Mouse (Mus musculus) T-cell, adult 2 months (primary cell): ENCODE measurements around the gene Spg11.
"Not testable (repeated sequence)": the region's sequence is repeated elsewhere in the genome, so short reads cannot be mapped to it uniquely, and the experiment has no call there.

ENCODE experiments used
- DNase-seq: peaks from one replicate; pipeline ENCODE4 v3.0.0; 2022; ENCODE audit warnings: low spot score

Gene Spg11

GRCm38 (mm10) chr2:122065200-122065969, 52.8 kb downstream of the Spg11 start:
- DNase-seq, result no peak

DNA sequence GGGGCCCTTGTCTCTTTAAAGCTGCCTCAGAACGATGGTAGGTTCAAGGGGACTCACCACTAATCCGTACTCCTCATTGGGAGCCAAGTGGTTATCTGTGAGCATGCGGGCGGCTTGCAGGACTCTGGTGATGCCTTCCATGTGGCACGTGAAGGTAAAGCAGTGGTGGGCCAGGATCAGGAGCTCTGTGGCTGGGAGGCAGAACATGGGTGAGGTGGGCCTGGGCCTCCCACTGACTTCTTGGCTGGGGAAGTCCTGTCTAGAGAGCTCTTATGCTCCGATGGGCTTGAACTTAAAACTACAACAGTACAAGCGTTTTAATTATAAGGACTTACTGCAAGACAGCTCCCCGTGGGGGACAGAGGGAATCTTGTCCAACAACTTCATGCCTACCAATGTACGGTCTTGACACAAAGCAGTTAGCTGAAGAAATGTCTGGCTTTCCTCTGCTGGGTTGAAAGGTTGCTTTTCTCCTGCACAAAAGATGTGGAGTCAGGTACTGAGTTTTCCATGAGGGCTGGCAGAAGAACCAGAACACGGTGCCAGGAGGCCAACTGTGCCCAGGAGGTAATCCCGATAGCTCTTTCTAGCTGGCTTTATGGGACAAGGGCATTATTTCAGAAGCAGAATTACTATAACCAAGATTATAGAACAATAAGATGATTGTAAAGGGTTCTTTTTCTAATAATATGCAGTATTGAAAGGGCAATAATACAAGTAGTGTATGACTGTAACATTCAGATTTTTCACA, 58.6 kb downstream of the Spg11 start:
- DNase-seq, result no peak

GRCm38 (mm10) chr2:122043926-122044325, 74.3 kb downstream of the Spg11 start:
- DNase-seq, result no peak

DNA sequence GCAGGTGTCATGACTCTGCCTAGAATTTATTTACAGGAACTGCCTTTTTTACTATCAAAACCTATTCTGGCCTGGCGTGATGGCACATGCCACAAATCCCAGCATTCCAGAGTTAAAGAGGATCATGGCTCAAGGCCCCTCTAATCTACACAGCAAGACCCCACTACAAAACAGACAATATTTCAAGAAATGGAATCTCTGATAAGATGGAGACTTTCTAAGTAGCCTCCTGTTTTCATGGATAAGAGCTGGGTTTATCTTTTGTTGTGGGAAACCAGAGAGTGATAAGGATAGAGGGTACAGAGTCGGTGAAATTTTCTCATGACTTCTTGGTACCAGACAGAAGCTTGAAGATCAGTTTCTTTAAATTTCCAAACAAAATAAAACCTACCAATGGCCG, 82.1 kb downstream of the Spg11 start:
- DNase-seq, result no peak

GRCm38 (mm10) chr2:122031970-122032369, 86.2 kb downstream of the Spg11 start:
- DNase-seq, result no peak

DNA sequence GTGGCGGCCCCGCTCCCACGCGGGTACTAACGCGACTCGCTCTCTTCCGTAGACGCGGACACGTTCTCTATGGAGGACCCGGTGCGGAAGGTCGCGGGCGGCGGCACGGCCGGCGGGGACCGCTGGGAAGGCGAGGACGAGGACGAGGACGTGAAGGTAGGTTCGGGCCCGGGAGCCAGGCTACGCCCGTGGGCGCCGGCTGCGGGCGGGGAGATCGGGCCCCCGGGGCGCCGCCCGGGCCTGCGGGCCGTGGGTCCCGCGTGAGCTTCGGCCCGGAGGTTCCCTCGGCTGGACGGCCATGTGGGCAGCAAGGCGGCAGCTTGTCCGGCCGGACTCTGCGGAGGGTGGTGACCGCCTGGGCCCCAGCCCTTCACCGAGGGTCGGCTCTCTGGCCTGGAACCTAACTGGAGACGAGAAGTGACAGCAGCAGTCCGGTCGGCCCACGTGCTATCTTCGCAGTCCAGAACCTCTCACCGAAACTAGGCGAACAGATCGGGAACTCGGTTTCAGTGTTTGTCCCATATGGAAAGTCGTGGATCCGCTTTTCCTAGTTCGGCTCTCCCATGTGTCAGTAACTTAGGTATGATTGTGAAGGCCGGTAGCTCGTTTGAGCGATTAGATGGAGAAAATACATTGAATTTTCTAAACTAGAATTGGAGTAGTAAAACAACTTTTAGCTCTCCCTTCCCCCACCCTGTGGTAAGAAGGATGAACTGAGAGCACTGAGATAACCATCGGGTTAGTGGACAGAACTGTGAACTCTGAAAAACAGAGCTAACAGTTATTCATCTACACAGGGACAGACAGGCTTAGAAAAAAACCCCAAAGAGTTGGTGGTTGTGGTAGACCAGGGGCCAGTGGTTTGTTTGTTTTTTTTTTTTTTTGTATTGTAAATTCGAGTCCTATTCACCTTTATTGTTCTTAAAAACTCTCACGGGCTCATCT, 89.2 kb downstream of the Spg11 start:
- peak; percentile 22 for DNase-seq

DNA sequence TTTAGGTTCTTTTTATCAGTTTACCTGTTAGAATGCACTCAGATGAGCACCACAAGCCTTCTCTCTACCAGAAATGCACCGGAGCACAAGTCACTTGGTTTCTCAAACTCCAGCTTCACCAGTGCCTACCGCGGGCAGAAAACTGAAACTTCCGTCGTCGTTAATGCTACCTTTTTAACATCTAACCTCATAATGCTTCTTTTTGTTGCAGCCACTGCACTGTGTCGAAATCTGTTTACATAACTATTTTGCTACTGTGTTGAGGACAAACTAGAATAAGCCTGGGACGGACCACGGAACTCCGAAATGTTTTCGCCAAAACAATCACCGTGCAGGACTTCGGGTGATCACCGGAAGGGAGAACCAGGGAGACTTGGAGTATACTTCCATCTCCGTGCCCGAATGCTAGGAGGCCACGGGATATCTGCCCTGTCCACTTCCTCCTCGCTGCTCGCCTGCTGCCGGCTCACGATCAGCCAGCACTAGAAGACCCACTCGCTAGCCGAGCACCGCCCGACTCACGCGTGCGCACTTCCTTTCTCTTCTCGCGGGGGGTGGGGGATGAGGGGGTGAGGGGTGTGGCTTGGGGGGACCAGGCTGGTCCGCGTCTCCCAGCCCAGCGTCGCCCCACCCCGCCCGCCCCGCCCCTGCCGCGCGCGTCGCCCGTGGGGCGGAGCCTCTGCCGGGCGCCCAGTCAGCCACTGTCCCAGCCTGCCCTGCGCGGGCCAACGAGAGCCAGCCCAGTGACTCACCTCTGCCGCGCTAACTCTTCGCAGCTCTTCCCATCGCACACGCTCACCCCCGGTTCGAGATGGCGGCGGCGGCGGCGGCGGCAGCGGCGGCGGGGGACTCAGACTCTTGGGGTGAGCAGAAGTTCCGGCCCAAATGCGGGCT, 90.1 kb downstream of the Spg11 start, which contains the start of gene Eif3j1:
Gene Eif3j1 (plus strand): TSS at position 685 of the 894 bp plus-strand sequence.
- DNase-seq, result peak; percentile 93

DNA sequence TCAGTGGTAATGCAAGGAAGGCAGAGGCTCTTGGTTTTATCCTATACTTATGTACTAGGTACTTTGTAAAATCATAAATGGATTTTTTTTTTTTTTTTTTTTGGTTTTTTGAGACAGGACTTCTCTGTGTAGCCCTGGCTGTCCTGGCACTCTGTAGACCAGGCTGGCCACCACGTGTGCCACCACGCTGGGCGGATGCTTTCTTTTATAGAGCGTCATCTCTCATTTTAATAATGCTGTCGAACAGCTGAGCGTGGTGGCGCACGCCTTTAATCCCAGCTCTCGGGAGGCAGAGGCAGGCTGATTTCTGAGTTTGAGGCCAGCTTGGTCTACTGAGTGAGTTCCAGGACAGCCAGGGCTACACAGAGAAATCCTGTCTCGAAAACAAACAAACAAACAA, 91.1 kb downstream of the Spg11 start:
- not testable (repeated sequence) for DNase-seq

DNA sequence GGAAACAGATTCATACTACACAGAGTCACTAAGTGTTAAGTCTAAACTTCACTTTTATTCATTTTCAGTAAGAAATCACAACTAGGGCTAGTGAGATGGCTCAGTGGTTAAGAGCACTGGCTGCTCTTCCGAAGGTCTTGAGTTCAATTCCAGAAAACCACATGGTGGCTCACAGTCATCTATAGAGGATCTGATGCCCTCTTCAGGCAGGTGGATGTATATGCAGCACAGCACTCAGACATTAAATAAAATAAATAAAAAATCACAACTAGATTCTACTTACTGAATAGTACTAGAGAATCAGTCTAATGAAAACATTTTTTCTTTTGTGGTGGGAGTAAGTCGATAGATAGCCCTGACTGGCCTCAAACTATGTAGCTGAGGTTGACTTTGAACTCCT, 95.9 kb downstream of the Spg11 start:
- peak; percentile 26 for DNase-seq

- DNase-seq, result no peak
Observed at GRCm38 (mm10) chr2:122018705-122019104, 99.5 kb downstream of the Spg11 start.

DNA sequence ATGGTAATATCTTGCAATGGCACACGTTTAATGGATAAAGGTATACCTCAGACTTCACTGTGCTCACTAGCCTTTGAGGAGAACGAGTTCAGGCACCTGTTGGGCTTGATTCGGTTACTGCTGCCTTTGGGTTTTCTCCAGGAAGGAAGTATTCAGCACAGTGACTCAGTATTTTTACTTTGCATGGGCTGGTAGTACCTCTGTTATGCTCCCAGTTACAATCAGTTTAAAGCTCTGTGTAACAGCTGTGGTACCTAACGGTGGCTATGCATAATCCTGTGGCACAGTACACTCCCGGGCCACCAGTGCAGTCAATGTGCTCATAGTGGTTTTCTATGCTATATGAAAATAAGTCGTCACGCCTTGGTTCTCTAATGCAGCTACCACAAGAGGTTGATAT, 106.7 kb downstream of the Spg11 start:
- no peak for DNase-seq

DNA sequence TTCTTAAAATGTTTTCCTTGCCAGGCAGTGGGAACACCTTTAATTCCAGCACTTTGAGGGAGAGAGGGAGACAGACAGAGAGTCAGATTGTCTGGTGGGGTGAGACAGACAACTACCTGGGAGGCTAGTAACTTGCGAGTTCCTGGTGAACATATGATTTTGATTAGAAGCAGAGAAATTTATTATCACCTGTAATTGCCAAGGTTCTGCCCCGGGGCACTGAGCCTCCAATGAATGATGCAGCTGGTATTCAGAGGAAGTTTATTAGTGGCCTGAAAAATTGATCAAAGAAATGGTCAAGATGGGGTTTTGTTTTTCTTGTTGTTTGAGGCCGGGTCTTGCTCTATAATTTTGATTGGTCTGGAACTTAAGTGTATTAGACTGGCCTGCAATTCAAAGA, 109.4 kb downstream of the Spg11 start:
- DNase-seq, result no peak
